Mouse (Mus musculus): Measurements from ENCODE around the gene AC124108.1. TPM values are rescaled to one million over a fixed set of nuclear protein-coding genes. Genes with fewer than 3 reads are reported as not detected.
A peak's percentile ranks its signal among the peaks of the same experiment; 100 is the strongest.
"Not testable (repeated sequence)": the region's sequence is repeated elsewhere in the genome, so short reads cannot be mapped to it uniquely, and the experiment has no call there.

Gene AC124108.1
- polyA plus RNA-seq, 1 experiment from 2014 or later: 4.8 TPM

DNA sequence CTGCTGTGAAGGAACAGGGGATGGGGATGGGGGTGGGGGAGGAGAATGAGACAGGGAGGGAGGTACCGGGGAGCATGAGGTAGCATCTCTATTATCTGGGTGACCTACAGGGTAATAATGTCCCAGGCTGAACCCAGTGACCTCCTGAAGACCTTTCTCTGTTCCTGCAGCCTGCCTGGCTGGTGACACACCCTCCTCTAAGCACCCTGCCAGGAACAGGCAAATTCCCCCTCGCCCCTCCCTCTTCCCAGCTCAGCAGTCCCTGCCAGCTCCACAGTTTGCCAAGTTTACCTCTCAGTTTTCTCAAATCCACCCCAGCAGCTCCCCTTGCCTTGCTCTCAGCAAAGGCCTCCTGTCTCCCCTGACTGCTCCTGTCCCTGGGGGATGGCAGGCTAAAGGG is 32.5 kb upstream of the AC124108.1 start:
- H3K36me3 ChIP-seq (ENCODE audit: control insufficient read depth, insufficient read depth, low read length): no peaks in the 10 kb centered on the region
- no peak overlapping the region for H3K9ac ChIP-seq (ENCODE audit: low read depth, low read length)
- no peak overlapping the region for H3K27ac ChIP-seq (ENCODE audit: low read depth, low read length)
- H3K9me3 ChIP-seq (ENCODE audit: control insufficient read depth, low read length): no peaks in the 10 kb centered on the region
- H3K4me2 ChIP-seq (replicated peaks; ENCODE audit: low read depth, low read length): no peak overlapping the region
- H3K27me3 ChIP-seq (ENCODE audit: control insufficient read depth, insufficient read depth, low read length): peaks cover 10% of the 10 kb centered on the region; the same call in 1 of the 2 replicates
- ATAC-seq (ENCODE audit: low FRiP score): no peak
- no peak for DNase-seq (ENCODE audit: low spot score)
- H3K4me1 ChIP-seq (replicated peaks; ENCODE audit: control insufficient read depth, insufficient read depth, low read length): peaks cover 6% of the 10 kb centered on the region
- H3K4me3 ChIP-seq (ENCODE audit: low read depth, low read length): no peak overlapping the region
- WGBS: 21% methylated on average over 2 of the region's 2 CpGs

DNA sequence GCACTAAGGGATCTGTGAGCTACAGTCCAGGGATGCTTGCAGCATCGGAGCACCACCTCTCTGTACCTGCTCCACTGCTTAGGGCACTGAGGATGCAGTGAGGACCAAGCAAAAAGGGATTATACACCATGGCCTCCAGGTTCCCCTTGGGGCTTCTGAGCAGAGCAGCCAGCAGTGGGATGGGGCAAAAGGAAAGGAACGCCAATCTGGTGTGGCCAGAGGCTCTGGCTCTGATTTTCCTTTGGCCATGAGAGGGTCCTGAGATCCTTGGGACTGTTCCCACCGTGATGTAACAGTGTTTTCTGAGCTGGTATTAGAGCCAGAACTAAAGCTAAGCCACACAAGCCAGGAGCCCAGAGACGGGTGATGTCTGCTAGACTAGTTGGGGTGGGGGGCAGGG is 31.6 kb upstream of the AC124108.1 start:
- Histone ChIP-seq H3K4me1 (replicated peaks; ENCODE audit: control insufficient read depth, insufficient read depth, low read length) (peaks cover 4% of the 10 kb centered on the region), H3K9ac (ENCODE audit: low read depth, low read length) (peak overlapping the region; percentile 15; the same call in 1 of the 2 replicates)
- 63% methylated on average over 4 of the region's 4 CpGs for WGBS

DNA sequence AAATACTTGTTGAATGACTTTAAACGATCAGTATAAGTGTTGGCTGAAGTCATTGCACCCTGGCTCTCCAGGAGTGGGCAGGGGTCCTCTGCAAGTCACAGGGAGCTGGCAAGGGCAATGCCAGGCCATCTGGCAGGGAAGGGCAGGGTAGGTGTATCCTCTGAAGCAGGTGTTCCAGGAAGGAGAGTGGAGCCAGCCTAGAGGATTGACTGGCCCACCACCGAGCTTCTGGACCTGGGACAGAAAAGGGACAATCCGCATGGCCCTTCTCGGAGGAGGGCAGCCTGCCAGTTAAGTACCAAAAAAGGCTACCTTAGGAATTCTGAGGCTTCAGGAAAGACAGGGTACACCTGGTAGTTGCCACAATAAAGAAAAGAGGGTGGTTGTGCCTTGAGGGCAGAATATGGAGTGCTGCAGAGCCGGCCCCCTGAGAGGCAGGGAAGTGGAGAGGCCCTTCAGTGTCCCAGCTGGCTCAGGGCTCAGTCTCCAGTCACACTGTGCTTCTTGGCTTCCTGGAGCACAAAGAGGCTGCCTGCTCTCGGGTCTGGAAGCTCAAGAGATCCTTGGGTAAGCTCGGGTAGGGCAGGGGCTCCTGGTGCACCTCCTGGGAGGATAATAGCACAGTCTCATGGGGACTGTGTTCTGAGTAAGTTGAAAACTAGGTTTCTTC is 29.9 kb upstream of the AC124108.1 start:
- Histone ChIP-seq H3K4me1 (replicated peaks; ENCODE audit: control insufficient read depth, insufficient read depth, low read length) (peaks cover 9% of the 10 kb centered on the region), H3K9ac (ENCODE audit: low read depth, low read length) (peak overlapping the region; percentile 23; the same call in 1 of the 2 replicates), H3K36me3 (ENCODE audit: control insufficient read depth, insufficient read depth, low read length) (no peaks in the 10 kb centered on the region), H3K27me3 (ENCODE audit: control insufficient read depth, insufficient read depth, low read length) (peaks cover 10% of the 10 kb centered on the region; the same call in 1 of the 2 replicates), H3K4me2 (replicated peaks; ENCODE audit: low read depth, low read length) (no peak overlapping the region), H3K27ac (ENCODE audit: low read depth, low read length) (no peak overlapping the region), H3K9me3 (ENCODE audit: control insufficient read depth, low read length) (no peaks in the 10 kb centered on the region), H3K4me3 (ENCODE audit: low read depth, low read length) (no peak overlapping the region)
- DNase-seq (ENCODE audit: low spot score): no peak
- 61% methylated on average over 7 of the region's 7 CpGs for WGBS
- ATAC-seq (ENCODE audit: low FRiP score): no peak

More for the DNA sequence above, 31.6 kb upstream of the AC124108.1 start:
- DNase-seq (ENCODE audit: low spot score): no peak
- Histone ChIP-seq H3K9me3 (ENCODE audit: control insufficient read depth, low read length) (no peaks in the 10 kb centered on the region), H3K4me2 (replicated peaks; ENCODE audit: low read depth, low read length) (no peak overlapping the region), H3K4me3 (ENCODE audit: low read depth, low read length) (no peak overlapping the region), H3K27ac (ENCODE audit: low read depth, low read length) (no peak overlapping the region), H3K27me3 (ENCODE audit: control insufficient read depth, insufficient read depth, low read length) (peaks cover 10% of the 10 kb centered on the region; the same call in 1 of the 2 replicates), H3K36me3 (ENCODE audit: control insufficient read depth, insufficient read depth, low read length) (no peaks in the 10 kb centered on the region)
- no peak for ATAC-seq (ENCODE audit: low FRiP score)

DNA sequence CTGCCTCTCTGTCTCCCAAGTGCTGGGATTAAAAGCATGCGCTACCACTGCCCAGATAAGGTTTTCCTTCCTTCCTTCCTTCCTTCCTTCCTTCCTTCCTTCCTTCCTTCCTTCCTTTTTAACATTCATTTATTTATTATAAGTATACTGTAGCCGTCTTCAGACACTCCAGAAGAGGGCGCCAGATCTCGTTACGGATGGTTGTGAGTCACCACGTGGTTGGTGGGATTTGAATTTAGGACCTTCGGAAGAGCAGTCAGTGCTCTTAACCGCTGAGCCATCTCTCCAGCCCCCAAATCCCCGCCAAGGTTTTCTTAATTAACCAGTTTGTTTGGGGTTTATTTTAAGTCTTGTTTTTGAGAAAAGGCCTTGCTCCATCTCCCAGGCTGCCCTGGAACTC is 28.6 kb upstream of the AC124108.1 start:
- H3K36me3 ChIP-seq (ENCODE audit: control insufficient read depth, insufficient read depth, low read length); H3K4me2 ChIP-seq (replicated peaks; ENCODE audit: low read depth, low read length); H3K9ac ChIP-seq (ENCODE audit: low read depth, low read length); H3K4me3 ChIP-seq (ENCODE audit: low read depth, low read length); DNase-seq (ENCODE audit: low spot score); ATAC-seq (ENCODE audit: low FRiP score); H3K27ac ChIP-seq (ENCODE audit: low read depth, low read length); H3K9me3 ChIP-seq (ENCODE audit: control insufficient read depth, low read length); H3K4me1 ChIP-seq (replicated peaks; ENCODE audit: control insufficient read depth, insufficient read depth, low read length): not testable (repeated sequence)
- 54% methylated on average over 9 of the region's 9 CpGs for WGBS
- peaks cover 10% of the 10 kb centered on the region; the same call in 1 of the 2 replicates for H3K27me3 ChIP-seq (ENCODE audit: control insufficient read depth, insufficient read depth, low read length)

DNA sequence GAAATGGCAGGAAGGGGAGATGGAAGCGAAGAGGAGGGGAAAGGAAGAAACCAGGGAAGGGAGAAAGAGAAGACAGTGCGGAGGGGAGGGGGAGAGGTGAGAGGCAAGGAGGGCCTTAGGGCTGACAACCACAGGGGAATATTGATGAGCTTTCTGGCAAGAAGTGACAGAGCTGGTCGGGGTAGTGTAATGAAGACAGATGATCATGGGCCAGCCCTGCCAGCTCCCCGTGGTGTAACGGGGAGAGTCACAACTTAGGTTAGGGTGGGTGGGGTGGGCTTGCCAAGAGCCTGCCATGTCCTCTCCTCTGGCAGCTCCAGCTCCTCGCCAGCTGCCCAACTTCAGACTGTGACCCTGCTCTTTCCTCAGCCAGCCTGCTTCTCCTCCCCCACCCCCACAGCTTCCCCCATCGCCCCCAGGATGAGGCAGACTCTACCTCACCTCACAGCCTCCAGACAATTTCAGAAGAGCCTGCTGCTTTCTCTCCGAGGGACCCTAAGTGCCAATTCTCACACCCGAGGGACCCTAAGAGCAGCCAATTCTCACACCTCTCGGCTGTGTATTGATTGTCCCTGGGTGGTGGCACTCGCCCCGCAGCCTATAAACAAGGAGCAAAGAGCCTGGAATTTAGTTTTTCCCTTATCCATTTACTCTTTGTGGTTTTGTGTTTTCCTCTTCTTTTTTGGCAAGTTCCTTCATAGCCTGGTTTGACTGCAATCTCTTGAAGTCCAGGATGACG is 26.3 kb upstream of the AC124108.1 start:
- Histone ChIP-seq H3K4me2 (replicated peaks; ENCODE audit: low read depth, low read length) (no peak overlapping the region), H3K27me3 (ENCODE audit: control insufficient read depth, insufficient read depth, low read length) (no peaks in the 10 kb centered on the region), H3K4me1 (replicated peaks; ENCODE audit: control insufficient read depth, insufficient read depth, low read length) (peaks cover 5% of the 10 kb centered on the region; the same call in 1 of the 2 replicates), H3K36me3 (ENCODE audit: control insufficient read depth, insufficient read depth, low read length) (no peaks in the 10 kb centered on the region), H3K9ac (ENCODE audit: low read depth, low read length) (no peak overlapping the region), H3K27ac (ENCODE audit: low read depth, low read length) (no peak overlapping the region), H3K9me3 (ENCODE audit: control insufficient read depth, low read length) (no peaks in the 10 kb centered on the region), H3K4me3 (ENCODE audit: low read depth, low read length) (no peak overlapping the region)
- DNase-seq (ENCODE audit: low spot score) (peak; percentile 58), ATAC-seq (ENCODE audit: low FRiP score) (peak; percentile 84)
- 39% methylated on average over 11 of the region's 13 CpGs for WGBS

DNA sequence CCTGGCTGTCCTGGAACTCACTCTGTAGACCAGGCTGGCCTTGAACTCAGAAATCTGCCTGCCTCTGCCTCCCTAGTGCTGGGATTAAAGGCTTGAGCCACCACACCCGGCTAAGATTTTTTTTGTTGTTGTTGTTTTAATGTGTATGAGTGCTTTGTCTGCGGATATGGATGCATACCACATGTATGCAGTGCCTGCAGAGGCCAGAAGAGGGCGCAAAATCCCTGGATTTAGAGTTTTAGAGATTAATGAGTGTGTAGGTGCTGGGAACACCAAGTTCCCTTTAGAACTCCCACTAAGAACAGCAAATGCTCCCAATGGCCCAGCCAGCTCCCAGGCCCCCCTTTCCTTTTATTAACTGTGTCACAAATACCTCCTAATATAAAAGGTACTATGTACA is 25.4 kb upstream of the AC124108.1 start:
- no peak overlapping the region for H3K9ac ChIP-seq (ENCODE audit: low read depth, low read length)
- H3K4me3 ChIP-seq (ENCODE audit: low read depth, low read length): no peak overlapping the region
- DNase-seq (ENCODE audit: low spot score) (no peak), ATAC-seq (ENCODE audit: low FRiP score) (no peak)
- H3K27ac ChIP-seq (ENCODE audit: low read depth, low read length): no peak overlapping the region
- no peak overlapping the region for H3K4me2 ChIP-seq (replicated peaks; ENCODE audit: low read depth, low read length)
- H3K4me1 ChIP-seq (replicated peaks; ENCODE audit: control insufficient read depth, insufficient read depth, low read length): peaks cover 5% of the 10 kb centered on the region; the same call in 1 of the 2 replicates
- H3K9me3 ChIP-seq (ENCODE audit: control insufficient read depth, low read length): no peaks in the 10 kb centered on the region
- H3K36me3 ChIP-seq (ENCODE audit: control insufficient read depth, insufficient read depth, low read length): no peaks in the 10 kb centered on the region
- H3K27me3 ChIP-seq (ENCODE audit: control insufficient read depth, insufficient read depth, low read length): no peaks in the 10 kb centered on the region
- 50% methylated on average over 3 of the region's 3 CpGs for WGBS

DNA sequence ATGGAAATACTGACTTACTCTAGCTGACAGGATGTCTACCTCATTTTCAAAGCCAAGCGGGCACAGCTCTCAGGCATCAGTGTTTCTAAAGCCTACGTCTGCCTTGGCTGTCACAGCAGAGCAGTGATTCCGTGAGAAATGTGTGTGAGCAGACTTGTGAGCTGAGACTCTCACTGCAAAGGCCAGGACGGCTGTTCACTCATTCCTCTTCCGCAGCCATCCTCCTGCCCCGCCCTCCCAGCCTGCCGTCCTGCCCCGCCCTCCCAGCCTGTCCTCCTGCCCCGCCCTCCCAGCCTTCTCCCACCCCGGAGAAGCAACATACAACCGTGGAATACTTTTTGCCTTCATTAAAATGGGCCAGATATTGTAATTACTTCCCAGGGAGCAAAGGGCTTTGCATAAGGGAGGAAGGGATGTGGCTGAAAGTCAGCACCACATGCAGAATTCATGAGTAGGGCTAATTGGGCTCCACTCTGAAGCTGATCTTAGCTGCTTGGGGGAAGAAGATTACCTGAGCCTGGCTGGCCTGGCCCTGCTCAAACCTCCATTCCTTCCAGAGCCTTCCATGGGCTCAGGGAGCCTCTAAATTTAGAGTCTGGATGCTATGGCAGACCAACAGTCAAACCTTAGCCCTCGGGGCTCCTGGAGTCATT is 23.0 kb upstream of the AC124108.1 start:
- Histone ChIP-seq H3K9ac (ENCODE audit: low read depth, low read length) (0 out of 2 replicates have a peak overlapping the region, but pooled peaks have one; percentile 32), H3K4me3 (ENCODE audit: low read depth, low read length) (no peak overlapping the region), H3K36me3 (ENCODE audit: control insufficient read depth, insufficient read depth, low read length) (no peaks in the 10 kb centered on the region), H3K27ac (ENCODE audit: low read depth, low read length) (peak overlapping the region; percentile 20; the same call in 1 of the 2 replicates), H3K9me3 (ENCODE audit: control insufficient read depth, low read length) (no peaks in the 10 kb centered on the region), H3K4me1 (replicated peaks; ENCODE audit: control insufficient read depth, insufficient read depth, low read length) (peaks cover 5% of the 10 kb centered on the region; the same call in 1 of the 2 replicates), H3K4me2 (replicated peaks; ENCODE audit: low read depth, low read length) (peak overlapping the region; percentile 30), H3K27me3 (ENCODE audit: control insufficient read depth, insufficient read depth, low read length) (no peaks in the 10 kb centered on the region)
- DNase-seq (ENCODE audit: low spot score) (peak; percentile 54), ATAC-seq (ENCODE audit: low FRiP score) (peak; percentile 59; the same call in 1 of the 2 replicates)
- 8% methylated on average over 12 of the region's 12 CpGs for WGBS

DNA sequence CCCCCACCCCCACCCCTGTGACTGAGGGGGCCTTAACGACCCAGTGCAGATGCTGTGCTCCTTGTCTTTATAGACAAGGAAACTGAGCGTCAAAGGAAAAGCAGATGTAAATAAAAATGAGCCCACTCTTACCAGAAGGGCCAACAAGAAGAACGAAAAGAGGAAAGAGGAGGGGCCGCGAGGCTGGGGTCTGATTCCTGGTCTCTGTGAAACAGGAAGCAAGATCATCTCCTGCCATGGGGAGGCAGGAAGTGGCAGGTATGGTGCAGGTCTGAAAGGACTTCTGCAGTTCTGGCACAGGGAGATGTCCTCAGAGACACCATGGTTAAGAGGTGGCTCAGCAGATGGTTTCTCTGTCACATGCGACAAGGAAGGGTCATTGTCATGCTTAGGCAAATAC is 20.6 kb upstream of the AC124108.1 start:
- WGBS: 57% methylated on average over 6 of the region's 6 CpGs

More for the DNA sequence above, 20.6 kb upstream of the AC124108.1 start:
- Histone ChIP-seq H3K4me3 (ENCODE audit: low read depth, low read length) (no peak overlapping the region), H3K9me3 (ENCODE audit: control insufficient read depth, low read length) (no peaks in the 10 kb centered on the region), H3K4me1 (replicated peaks; ENCODE audit: control insufficient read depth, insufficient read depth, low read length) (no peaks in the 10 kb centered on the region), H3K9ac (ENCODE audit: low read depth, low read length) (no peak overlapping the region), H3K4me2 (replicated peaks; ENCODE audit: low read depth, low read length) (no peak overlapping the region), H3K27ac (ENCODE audit: low read depth, low read length) (peak overlapping the region; percentile 44; the same call in 1 of the 2 replicates), H3K27me3 (ENCODE audit: control insufficient read depth, insufficient read depth, low read length) (no peaks in the 10 kb centered on the region), H3K36me3 (ENCODE audit: control insufficient read depth, insufficient read depth, low read length) (no peaks in the 10 kb centered on the region)
- no peak for DNase-seq (ENCODE audit: low spot score)
- ATAC-seq (ENCODE audit: low FRiP score): no peak
